Mouse (Mus musculus): ENCODE results near the gene Arid3c. TPM values are rescaled to one million over a fixed set of nuclear protein-coding genes. Genes with fewer than 3 reads are reported as not detected.
"Not testable (repeated sequence)": the region's sequence is repeated elsewhere in the genome, so short reads cannot be mapped to it uniquely, and the experiment has no call there.

The Arid3c gene
- total RNA-seq, 1 experiment: not detected

DNA sequence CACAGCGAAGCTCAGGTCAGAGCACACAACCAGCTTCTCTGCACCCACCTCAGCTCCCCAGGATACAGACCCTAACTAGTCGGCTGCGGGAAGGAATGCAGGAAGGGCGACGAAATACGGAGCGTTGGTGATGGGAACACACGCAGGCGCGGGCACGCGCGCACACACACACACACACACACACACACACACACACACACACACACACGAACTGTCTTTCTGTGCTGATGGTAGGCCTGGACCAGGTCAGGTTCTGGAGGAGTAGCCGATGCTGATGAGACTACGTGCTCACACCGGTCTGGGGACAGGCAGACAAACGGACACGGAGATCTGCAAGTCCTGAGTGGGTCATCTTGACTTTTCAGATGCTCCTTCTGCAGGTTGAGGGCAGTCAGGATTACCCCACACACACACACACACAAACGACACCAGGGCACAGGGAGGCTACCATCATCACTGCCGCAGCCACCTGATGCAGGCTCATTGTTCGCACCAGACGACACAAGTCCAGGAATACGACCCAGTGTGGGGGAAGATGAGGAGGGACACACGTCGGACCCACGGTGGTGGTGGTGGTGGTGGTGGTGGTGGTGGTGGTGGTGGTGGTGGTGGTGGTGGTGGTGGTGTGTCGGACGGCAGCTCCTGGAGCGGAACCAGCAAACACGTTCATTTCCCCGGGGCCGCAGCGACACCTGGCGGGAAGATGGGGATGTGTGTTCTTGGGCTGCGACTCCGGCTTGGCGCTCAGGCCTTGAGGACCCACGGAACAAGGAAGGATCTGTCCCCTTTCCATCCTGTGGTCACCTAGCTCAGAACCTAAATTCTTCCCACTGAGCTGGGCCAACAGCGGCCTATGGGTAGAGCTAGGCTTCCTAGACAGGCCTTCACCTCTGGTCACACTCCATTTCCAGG lies 33.8 kb downstream of the Arid3c start, which contains the start of gene Cntfr:
Gene Cntfr, minus strand, starts transcription at position 160 of the 912 bp plus-strand sequence.
- H3K36me3 ChIP-seq (ENCODE audit: control insufficient read depth, insufficient read depth, low read length, poor library complexity, severe bottlenecking); H3K27ac ChIP-seq (ENCODE audit: insufficient read depth, low read depth, low read length, poor library complexity, severe bottlenecking); H3K9me3 ChIP-seq (ENCODE audit: control insufficient read depth, insufficient read depth, low read depth, low read length); H3K4me1 ChIP-seq (ENCODE audit: control insufficient read depth in 2 of 2, insufficient read depth in 2 of 2, low read length in 2 of 2, poor library complexity in 1 of 2); H3K9ac ChIP-seq (ENCODE audit: insufficient read depth, low read depth, low read length, poor library complexity, severe bottlenecking); in situ Hi-C loops (cut with MboI; ENCODE audit: low sequenced_read_pairs in 2 of 2, unreplicated experiment in 2 of 2): not testable (repeated sequence)
- DNase-seq (ENCODE audit: low read depth, low spot score): peak; percentile 62
- peak; percentile 41; the same call in 1 of the 2 replicates for TF ChIP-seq ZC3H11A (IDR thresholded peaks at IDR 0.05; ENCODE audit: borderline replicate concordance, low read depth, low read length)
- peak within 1 kb of the TSS in 1 of 2 experiments; percentile 37; a peak in 1 of 4 replicates for H3K4me3 ChIP-seq (ENCODE audit: insufficient read depth in 1 of 2, low read depth in 1 of 2, low read length in 2 of 2, poor library complexity in 1 of 2, severe bottlenecking in 1 of 2)

GRCm38 (mm10) chr4:41696452-41696851 lies 34.5 kb downstream of the Arid3c start:
- H3K27ac ChIP-seq (ENCODE audit: insufficient read depth, low read depth, low read length, poor library complexity, severe bottlenecking); H3K4me3 ChIP-seq (ENCODE audit: insufficient read depth in 1 of 2, low read depth in 1 of 2, low read length in 2 of 2, poor library complexity in 1 of 2, severe bottlenecking in 1 of 2); H3K4me1 ChIP-seq (ENCODE audit: control insufficient read depth in 2 of 2, insufficient read depth in 2 of 2, low read length in 2 of 2, poor library complexity in 1 of 2); H3K9me3 ChIP-seq (ENCODE audit: control insufficient read depth, insufficient read depth, low read depth, low read length); DNase-seq (ENCODE audit: low read depth, low spot score); H3K36me3 ChIP-seq (ENCODE audit: control insufficient read depth, insufficient read depth, low read length, poor library complexity, severe bottlenecking); H3K9ac ChIP-seq (ENCODE audit: insufficient read depth, low read depth, low read length, poor library complexity, severe bottlenecking); in situ Hi-C loops (cut with MboI; ENCODE audit: low sequenced_read_pairs in 2 of 2, unreplicated experiment in 2 of 2): not testable (repeated sequence)

DNA sequence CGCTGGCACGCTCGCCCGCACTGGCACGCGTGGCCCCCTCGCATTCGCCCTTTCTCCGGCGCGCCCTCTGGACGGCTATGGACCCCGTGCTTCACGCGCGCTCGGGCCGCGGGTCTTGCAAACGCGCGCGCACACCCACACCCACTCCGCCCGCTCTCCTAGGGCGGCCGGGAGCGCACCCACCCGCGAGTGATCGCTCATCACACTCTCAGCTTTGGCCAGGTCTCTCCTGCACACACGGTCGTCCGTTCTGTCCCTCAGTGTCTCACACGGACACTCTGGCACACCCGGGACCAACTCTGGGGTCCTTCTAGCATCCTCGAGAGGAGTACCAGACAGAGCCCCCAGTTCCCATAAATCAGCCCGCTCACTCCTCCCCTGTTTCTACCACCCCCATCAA lies 35.1 kb downstream of the Arid3c start:
- DNase-seq (ENCODE audit: low read depth, low spot score); H3K36me3 ChIP-seq (ENCODE audit: control insufficient read depth, insufficient read depth, low read length, poor library complexity, severe bottlenecking); H3K4me1 ChIP-seq (ENCODE audit: control insufficient read depth in 2 of 2, insufficient read depth in 2 of 2, low read length in 2 of 2, poor library complexity in 1 of 2); H3K27ac ChIP-seq (ENCODE audit: insufficient read depth, low read depth, low read length, poor library complexity, severe bottlenecking); H3K9ac ChIP-seq (ENCODE audit: insufficient read depth, low read depth, low read length, poor library complexity, severe bottlenecking); in situ Hi-C loops (cut with MboI; ENCODE audit: low sequenced_read_pairs in 2 of 2, unreplicated experiment in 2 of 2); H3K9me3 ChIP-seq (ENCODE audit: control insufficient read depth, insufficient read depth, low read depth, low read length): not testable (repeated sequence)
- H3K4me3 ChIP-seq (ENCODE audit: insufficient read depth in 1 of 2, low read depth in 1 of 2, low read length in 2 of 2, poor library complexity in 1 of 2, severe bottlenecking in 1 of 2): peak overlapping the region in 1 of 2 experiments; percentile 37; a peak in 1 of 4 replicates

GRCm38 (mm10) chr4:41693511-41693910 lies 37.4 kb downstream of the Arid3c start:
- H3K9ac ChIP-seq (ENCODE audit: insufficient read depth, low read depth, low read length, poor library complexity, severe bottlenecking); H3K36me3 ChIP-seq (ENCODE audit: control insufficient read depth, insufficient read depth, low read length, poor library complexity, severe bottlenecking); H3K27ac ChIP-seq (ENCODE audit: insufficient read depth, low read depth, low read length, poor library complexity, severe bottlenecking); DNase-seq (ENCODE audit: low read depth, low spot score); H3K4me1 ChIP-seq (ENCODE audit: control insufficient read depth in 2 of 2, insufficient read depth in 2 of 2, low read length in 2 of 2, poor library complexity in 1 of 2); in situ Hi-C loops (cut with MboI; ENCODE audit: low sequenced_read_pairs in 2 of 2, unreplicated experiment in 2 of 2); H3K9me3 ChIP-seq (ENCODE audit: control insufficient read depth, insufficient read depth, low read depth, low read length): not testable (repeated sequence)
- peak overlapping the region in 1 of 2 experiments; percentile 21; a peak in 1 of 4 replicates for H3K4me3 ChIP-seq (ENCODE audit: insufficient read depth in 1 of 2, low read depth in 1 of 2, low read length in 2 of 2, poor library complexity in 1 of 2, severe bottlenecking in 1 of 2)

DNA sequence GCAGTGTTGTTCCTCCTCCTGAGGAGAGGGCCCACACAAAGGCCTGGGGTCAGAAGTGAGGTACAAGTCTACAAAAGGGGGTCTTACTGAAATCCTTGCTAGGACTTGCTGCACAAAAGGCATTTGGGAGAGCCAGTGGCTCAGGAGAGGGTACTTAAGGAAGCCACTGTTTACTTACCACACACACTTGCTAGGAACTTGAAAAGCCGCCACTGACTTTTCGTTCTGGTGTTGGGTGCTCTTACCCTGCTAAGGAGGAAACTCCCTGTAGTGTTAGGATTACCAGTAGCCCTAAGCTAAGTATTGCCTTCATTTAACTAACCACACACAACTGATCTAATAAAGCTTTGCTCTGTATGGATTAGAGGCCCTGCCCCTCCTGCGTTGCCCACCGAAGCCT lies 40.9 kb downstream of the Arid3c start:
- H3K27ac ChIP-seq (ENCODE audit: insufficient read depth, low read depth, low read length, poor library complexity, severe bottlenecking); H3K9ac ChIP-seq (ENCODE audit: insufficient read depth, low read depth, low read length, poor library complexity, severe bottlenecking); H3K36me3 ChIP-seq (ENCODE audit: control insufficient read depth, insufficient read depth, low read length, poor library complexity, severe bottlenecking); H3K4me1 ChIP-seq (ENCODE audit: control insufficient read depth in 2 of 2, insufficient read depth in 2 of 2, low read length in 2 of 2, poor library complexity in 1 of 2); DNase-seq (ENCODE audit: low read depth, low spot score); in situ Hi-C loops (cut with MboI; ENCODE audit: low sequenced_read_pairs in 2 of 2, unreplicated experiment in 2 of 2); H3K9me3 ChIP-seq (ENCODE audit: control insufficient read depth, insufficient read depth, low read depth, low read length); H3K4me3 ChIP-seq (ENCODE audit: insufficient read depth in 1 of 2, low read depth in 1 of 2, low read length in 2 of 2, poor library complexity in 1 of 2, severe bottlenecking in 1 of 2): not testable (repeated sequence)

DNA sequence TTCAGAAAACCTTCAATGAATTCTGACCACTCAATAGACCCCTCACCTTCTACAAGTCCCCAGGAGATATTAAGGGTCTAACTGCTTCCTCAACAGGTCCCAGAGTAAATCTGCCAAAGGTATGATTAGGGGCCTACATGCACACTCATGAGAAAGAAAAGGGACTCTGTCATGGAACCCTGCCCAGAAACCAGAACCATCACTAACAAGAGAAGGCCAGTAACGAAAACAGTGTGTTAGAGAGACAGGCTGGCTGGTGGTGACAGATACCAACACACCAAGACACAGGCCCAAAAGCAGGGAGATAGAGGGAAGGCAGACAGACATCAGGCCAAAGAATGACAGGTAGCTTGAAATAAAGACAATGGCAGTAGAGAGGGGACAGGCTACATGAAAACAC lies 42.4 kb downstream of the Arid3c start:
- H3K4me3 ChIP-seq (ENCODE audit: insufficient read depth in 1 of 2, low read depth in 1 of 2, low read length in 2 of 2, poor library complexity in 1 of 2, severe bottlenecking in 1 of 2); H3K9me3 ChIP-seq (ENCODE audit: control insufficient read depth, insufficient read depth, low read depth, low read length); H3K27ac ChIP-seq (ENCODE audit: insufficient read depth, low read depth, low read length, poor library complexity, severe bottlenecking); DNase-seq (ENCODE audit: low read depth, low spot score); H3K36me3 ChIP-seq (ENCODE audit: control insufficient read depth, insufficient read depth, low read length, poor library complexity, severe bottlenecking); in situ Hi-C loops (cut with MboI; ENCODE audit: low sequenced_read_pairs in 2 of 2, unreplicated experiment in 2 of 2); H3K4me1 ChIP-seq (ENCODE audit: control insufficient read depth in 2 of 2, insufficient read depth in 2 of 2, low read length in 2 of 2, poor library complexity in 1 of 2); H3K9ac ChIP-seq (ENCODE audit: insufficient read depth, low read depth, low read length, poor library complexity, severe bottlenecking): not testable (repeated sequence)

DNA sequence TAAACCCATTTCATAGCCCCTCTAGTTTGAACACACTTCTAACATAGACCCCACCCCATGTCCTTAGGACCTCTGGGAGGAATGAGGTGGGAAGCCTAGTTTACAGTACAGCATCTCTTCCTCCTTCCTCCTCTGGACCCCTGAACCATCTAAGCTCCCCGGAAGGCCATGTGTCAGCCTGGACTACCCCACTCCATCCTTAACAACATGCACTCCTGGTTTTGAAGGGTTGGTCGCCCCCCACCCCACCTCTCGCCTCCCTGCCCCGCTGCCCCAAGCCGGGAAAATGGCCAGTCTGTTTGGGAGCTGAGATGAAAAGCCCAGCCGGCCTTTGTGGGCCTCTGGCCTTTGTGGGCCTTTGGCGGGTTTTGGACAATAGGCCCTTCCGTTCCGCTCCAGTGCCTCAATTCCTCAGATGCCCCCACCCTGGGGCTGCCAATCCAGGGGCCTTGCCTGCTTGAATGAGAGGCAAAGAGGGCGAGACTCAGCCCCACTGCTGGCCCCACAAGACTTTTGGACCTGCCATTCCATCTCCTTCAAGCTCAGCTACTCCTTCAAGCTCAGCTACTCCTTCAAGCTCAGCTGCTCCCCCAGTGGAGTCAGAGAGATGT lies 45.0 kb downstream of the Arid3c start:
- H3K4me1 ChIP-seq (ENCODE audit: control insufficient read depth in 2 of 2, insufficient read depth in 2 of 2, low read length in 2 of 2, poor library complexity in 1 of 2); DNase-seq (ENCODE audit: low read depth, low spot score); H3K4me3 ChIP-seq (ENCODE audit: insufficient read depth in 1 of 2, low read depth in 1 of 2, low read length in 2 of 2, poor library complexity in 1 of 2, severe bottlenecking in 1 of 2); H3K36me3 ChIP-seq (ENCODE audit: control insufficient read depth, insufficient read depth, low read length, poor library complexity, severe bottlenecking); in situ Hi-C loops (cut with MboI; ENCODE audit: low sequenced_read_pairs in 2 of 2, unreplicated experiment in 2 of 2); H3K9me3 ChIP-seq (ENCODE audit: control insufficient read depth, insufficient read depth, low read depth, low read length); H3K27ac ChIP-seq (ENCODE audit: insufficient read depth, low read depth, low read length, poor library complexity, severe bottlenecking); H3K9ac ChIP-seq (ENCODE audit: insufficient read depth, low read depth, low read length, poor library complexity, severe bottlenecking): not testable (repeated sequence)

- H3K27ac ChIP-seq (ENCODE audit: insufficient read depth, low read depth, low read length, poor library complexity, severe bottlenecking); H3K4me1 ChIP-seq (ENCODE audit: control insufficient read depth in 2 of 2, insufficient read depth in 2 of 2, low read length in 2 of 2, poor library complexity in 1 of 2); in situ Hi-C loops (cut with MboI; ENCODE audit: low sequenced_read_pairs in 2 of 2, unreplicated experiment in 2 of 2); H3K9me3 ChIP-seq (ENCODE audit: control insufficient read depth, insufficient read depth, low read depth, low read length); H3K36me3 ChIP-seq (ENCODE audit: control insufficient read depth, insufficient read depth, low read length, poor library complexity, severe bottlenecking); H3K9ac ChIP-seq (ENCODE audit: insufficient read depth, low read depth, low read length, poor library complexity, severe bottlenecking); DNase-seq (ENCODE audit: low read depth, low spot score); H3K4me3 ChIP-seq (ENCODE audit: insufficient read depth in 1 of 2, low read depth in 1 of 2, low read length in 2 of 2, poor library complexity in 1 of 2, severe bottlenecking in 1 of 2): not testable (repeated sequence)
These were observed 46.0 kb downstream of the Arid3c start for GRCm38 (mm10) chr4:41684931-41685453.

Data from ES-E14 (cell line).